Mouse (Mus musculus): ENCODE measurements around the gene Me1.
"Not testable (repeated sequence)": the region's sequence is repeated elsewhere in the genome, so short reads cannot be mapped to it uniquely, and the experiment has no call there.

Gene Me1

DNA sequence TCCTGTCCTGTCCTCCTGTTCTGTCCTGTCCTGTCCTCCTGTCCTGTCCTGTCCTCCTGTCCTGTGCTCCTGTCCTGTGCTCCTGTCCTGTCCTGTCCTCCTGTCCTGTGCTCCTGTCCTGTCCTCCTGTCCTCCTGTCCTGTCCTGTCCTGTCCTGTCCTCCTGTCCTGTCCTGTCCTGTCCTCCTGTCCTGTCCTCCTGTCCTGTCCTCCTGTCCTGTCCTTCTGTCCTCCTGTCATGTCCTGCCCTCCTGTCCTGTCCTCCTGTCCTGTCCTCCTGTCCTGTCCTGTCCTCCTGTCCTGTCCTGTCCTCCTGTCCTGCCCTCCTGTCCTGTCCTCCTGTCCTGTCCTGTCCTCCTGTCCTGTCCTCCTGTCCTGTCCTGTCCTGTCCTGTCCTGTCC is 98.8 kb downstream of the Me1 start:
- DNase-seq (ENCODE audit: low spot score in 2 of 2): not testable (repeated sequence)

DNA sequence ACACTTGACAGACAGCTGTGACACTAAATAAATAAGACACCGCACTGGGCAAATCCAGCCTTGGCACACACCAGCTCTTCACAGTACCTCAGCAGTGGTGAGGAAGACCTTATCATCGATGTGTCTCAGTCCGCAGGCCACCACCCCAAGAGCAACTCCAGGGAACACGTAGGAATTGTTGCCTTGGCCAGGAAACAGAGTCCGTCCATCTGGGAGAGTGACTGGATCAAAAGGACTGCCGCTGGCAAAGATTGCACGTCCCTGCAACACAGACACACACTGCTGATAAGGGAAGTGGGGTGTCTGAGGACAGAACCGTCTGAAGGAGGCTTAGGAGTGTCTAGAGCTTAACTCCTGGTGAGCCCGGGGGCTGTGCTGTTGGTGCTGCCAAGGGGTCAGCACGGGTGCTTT is 101.4 kb downstream of the Me1 start:
- not testable (repeated sequence) for DNase-seq (ENCODE audit: low spot score in 2 of 2)

GRCm38 (mm10) chr9:86592676-86593668 is 102.8 kb downstream of the Me1 start:
- DNase-seq (ENCODE audit: low spot score in 2 of 2): peak; percentile 48 to 62

DNA sequence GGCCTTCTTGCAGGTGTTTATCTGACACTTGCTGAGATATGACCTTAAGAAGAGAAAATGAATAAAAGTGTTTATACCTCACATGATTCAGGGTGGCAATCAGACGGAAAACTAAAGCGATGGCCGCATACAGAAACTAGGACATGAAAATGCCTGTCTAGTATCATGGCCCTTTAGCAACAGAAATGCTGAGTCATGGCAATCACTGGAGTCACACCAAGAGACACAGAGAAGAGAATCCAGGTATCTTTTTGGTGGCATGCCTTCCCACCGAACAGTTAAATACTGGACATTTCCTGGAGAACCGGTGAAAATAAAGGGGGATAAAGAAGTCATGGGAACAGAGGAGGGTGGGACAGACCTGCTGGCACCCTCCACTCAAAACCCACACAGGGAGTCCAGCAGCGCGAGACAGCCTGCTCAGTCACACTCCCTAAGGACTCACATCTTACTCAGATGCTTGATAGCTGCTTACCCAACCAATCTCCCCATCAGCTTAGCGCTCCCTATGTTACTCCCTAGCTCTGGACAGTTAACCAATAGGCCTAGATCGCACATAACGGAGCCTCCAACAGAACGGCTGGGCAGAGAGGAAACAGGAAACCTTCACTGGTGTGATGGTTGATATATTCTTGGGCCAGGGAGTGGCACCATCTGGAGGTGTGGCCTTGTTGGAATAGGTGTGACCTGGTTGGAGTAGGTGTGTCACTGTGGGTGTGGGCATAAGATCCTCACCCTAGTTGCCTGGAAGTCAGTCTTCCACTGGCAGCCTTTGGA is 108.5 kb downstream of the Me1 start:
- no peak for DNase-seq (ENCODE audit: low spot score in 2 of 2)

DNA sequence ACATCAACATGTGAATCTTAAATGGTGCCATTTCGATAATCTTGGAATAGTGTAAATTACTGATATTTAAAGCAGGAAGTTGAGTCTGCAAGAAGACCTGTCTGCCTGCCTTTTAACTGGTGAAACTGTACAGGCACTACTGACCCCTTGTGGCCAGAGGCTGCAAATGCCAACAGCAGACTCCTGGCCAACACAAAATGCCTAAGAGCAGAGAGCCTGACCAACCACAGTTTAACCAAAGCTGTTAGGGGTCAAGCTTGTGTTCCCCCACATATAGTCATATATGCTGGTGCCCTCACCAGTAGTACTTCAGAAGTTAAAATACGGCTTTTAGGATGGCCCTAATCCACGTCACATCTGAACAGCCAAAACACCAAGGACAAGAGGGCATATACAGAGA is 112.0 kb downstream of the Me1 start:
- peak in 1 of 2 experiments; percentile 59 for DNase-seq (ENCODE audit: low spot score in 2 of 2)

- no peak for DNase-seq (ENCODE audit: low spot score in 2 of 2)
Observed at GRCm38 (mm10) chr9:86579657-86580056, 116.1 kb downstream of the Me1 start.

DNA sequence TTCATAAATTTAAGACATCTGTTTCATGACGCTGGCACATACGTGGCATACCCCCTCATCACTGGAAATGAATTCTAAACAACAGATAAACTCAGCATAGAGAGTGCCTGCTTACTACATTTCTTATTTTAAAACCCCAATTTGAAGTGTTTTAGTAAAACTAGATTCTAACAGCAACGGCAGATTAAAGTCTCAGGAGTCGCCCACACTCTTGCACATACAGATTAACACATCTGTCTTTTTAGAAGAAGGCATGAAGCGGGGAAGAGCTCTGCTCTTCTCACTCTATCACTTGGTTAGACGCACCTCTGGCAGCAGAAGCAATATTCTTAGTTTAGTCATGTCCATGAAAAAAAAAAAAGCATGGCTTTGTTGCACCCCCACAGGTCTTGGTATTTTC is 120.6 kb downstream of the Me1 start:
- no peak for DNase-seq (ENCODE audit: low spot score in 2 of 2)

- no peak for DNase-seq (ENCODE audit: low spot score in 2 of 2)
Observed at GRCm38 (mm10) chr9:86573616-86574303, 122.0 kb downstream of the Me1 start.

DNA sequence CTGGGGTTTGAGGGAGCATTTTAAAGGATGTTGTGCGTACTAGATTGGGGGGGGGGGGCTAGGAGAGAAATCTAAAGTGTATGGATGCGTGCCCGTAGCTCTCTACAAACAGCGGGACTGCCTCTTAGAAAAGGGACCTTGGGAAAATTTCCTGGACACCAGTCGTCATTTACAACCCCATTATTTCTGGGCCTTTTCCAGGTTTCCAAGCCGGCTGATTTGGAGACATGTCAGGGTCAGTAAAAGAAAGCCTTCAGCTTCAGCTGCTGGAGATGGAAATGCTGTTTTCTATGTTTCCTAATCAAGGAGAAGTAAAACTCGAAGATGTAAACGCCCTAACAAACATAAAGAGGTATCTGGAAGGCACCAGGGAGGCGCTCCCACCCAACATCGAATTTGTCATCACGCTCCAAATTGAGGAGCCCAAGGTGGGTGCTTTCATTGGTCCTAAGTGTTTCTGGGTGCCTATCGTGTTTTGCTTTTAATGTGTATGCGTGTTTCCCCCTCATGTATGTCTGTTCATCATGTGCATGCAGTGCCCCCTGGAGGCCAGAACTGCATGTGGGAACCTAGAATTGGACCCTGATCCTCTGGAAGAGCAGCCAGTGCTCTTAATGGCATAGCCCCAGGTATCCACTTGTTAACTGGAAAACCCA is 123.0 kb downstream of the Me1 start:
- peak; percentile 71 to 76 for DNase-seq (ENCODE audit: low spot score in 2 of 2)

DNA sequence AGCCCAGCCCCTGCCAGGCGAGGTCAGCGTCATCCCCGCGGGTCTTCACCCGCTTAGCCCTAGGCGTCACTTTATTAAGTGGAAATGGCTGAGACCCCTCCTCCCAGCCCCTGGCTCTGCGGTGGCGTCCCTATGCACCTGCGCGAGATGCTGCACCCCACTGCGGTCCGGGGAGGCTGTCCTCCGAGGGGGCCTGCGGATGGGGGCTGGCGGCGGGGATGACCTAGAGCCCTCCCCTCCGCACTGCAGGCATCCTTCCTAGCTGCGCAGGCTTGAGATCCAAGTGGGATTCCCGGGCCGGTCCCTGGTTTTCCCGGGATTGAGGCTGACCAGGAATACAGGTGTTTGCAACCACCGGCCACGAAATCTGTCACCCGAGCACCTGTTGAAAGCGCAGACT is 123.6 kb downstream of the Me1 start:
- peak in 1 of 2 experiments; percentile 36 for DNase-seq (ENCODE audit: low spot score in 2 of 2)

- peak; percentile 92 to 95 for DNase-seq (ENCODE audit: low spot score in 2 of 2)
Observed at GRCm38 (mm10) chr9:86571540-86572135, 124.1 kb downstream of the Me1 start, which contains the start of the genes Pgm3 and Rwdd2a. Pgm3 (minus strand) TSS chr9:86571842. Rwdd2a (plus strand) TSS chr9:86571991.

GRCm38 (mm10) chr9:86570946-86571345 is 124.8 kb downstream of the Me1 start:
- no peak for DNase-seq (ENCODE audit: low spot score in 2 of 2)

- DNase-seq (ENCODE audit: low spot score in 2 of 2): no peak
Observed at GRCm38 (mm10) chr9:86570261-86570890, 125.4 kb downstream of the Me1 start.

GRCm38 (mm10) chr9:86569314-86569910 is 126.3 kb downstream of the Me1 start:
- DNase-seq (ENCODE audit: low spot score in 2 of 2): no peak

GRCm38 (mm10) chr9:86560543-86560942 is 135.2 kb downstream of the Me1 start:
- DNase-seq (ENCODE audit: low spot score in 2 of 2): no peak

DNA sequence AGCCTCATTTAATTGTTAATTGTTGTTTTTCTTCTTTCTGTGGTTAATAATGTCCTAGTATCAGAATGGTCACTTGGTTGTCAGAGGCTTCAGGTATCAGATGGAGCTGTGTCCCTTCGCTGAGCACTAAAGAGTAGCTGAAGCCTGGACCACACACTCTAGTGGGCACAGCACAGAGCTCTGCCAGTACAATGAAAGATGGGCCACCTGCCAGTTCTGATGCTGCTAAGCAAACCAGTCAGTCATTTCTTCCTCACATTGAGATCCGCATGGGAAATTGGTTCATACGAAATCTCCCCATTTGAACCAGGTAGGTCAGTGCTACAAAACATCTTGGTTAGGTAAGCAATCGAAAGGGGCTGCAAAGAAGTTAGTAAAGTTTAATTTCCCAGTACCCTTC is 141.1 kb downstream of the Me1 start:
- no peak for DNase-seq (ENCODE audit: low spot score in 2 of 2)

DNA sequence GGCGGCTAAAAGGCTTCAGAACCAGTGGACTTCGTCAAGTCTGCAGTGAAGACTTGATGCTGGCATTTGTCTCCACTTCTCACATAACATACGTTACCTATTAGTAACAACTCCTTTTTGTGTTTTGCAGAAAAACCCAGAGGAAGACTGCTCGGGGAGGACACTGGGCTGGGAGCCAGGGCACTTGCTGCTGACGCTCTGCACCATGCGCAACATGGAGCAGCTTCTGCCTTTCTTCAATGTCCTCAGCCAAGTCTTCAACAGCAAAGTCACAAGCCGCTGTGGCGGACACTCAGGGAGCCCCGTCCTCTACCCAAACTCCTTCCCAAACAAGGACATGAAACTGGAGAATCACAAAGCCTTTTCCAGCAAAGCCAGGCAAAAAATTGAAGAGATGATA is 141.9 kb downstream of the Me1 start:
- DNase-seq (ENCODE audit: low spot score in 2 of 2): no peak

GRCm38 (mm10) chr9:86550717-86551116 is 145.0 kb downstream of the Me1 start:
- DNase-seq (ENCODE audit: low spot score in 2 of 2): no peak

- DNase-seq (ENCODE audit: low spot score in 2 of 2): no peak
Observed at GRCm38 (mm10) chr9:86549637-86550162, 146.1 kb downstream of the Me1 start.

DNA sequence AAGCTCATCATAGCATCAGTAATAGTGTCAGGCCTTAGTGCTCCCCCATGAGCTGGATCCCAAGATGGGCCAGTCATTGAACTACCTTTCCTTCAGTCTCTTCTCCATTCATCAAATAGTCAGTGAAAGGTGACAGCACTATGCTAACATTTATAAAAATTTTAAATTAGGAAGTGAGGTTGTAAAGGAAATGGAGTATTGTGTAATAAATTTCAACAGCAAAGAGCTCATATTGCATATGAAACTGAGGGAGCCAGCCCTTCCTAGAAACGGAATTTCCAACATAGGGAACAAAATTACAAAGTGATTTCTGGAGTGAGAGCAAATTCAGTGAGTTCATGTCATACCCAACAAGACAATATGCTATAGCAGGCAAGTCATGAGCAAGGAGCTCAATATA is 151.2 kb downstream of the Me1 start:
- no peak for DNase-seq (ENCODE audit: low spot score in 2 of 2)

Data from frontal cortex, postnatal 10 days (tissue).